Mouse (Mus musculus) lung, postnatal 0 days (tissue): Measurements from ENCODE around the gene Rnf222.

Source experiments
- CTCF ChIP-seq: IDR thresholded peaks from 2 replicates; pipeline ENCODE4 v1.5.1; 2016; ENCODE audit warnings: antibody characterized with exemption, mild to moderate bottlenecking
- EP300 ChIP-seq: IDR thresholded peaks from 2 replicates; pipeline ENCODE4 v1.6.1; 2016; ENCODE audit warnings: antibody characterized with exemption, mild to moderate bottlenecking, control low read depth

- no peak for TF ChIP-seq EP300
- TF ChIP-seq CTCF = no peak
Observed at GRCm38 (mm10) chr11:68884368-68884767, 4.0 kb upstream of the Rnf222 start.
